ENCODE assay signal across 10 mouse cellular contexts in genomic region chr3:145890346-145891132, GRCm38 (mm10). TPM values are rescaled to one million over a fixed set of nuclear protein-coding genes. Genes with fewer than 3 reads are reported as not detected.
A peak's percentile ranks its signal among the peaks of the same experiment; 100 is the strongest.
DNase-seq lines count a peak whose midpoint lies in the region; ATAC-seq and TF ChIP-seq lines count a peak whose summit lies in the region.
"Had no signal": no experiment of that assay in that cellular context is flagged by ENCODE, and none has a peak within 500 bp of the region (broad histone marks: within the 10 kb centered on the region; RNA-seq: fewer than 3 reads in every experiment).

No protein-coding gene starts in this region.

- H3K4me2 ChIP-seq in forebrain, embryonic 16.5 days (ENCODE audit: low read length), result no peak overlapping the region
- H3K4me2 ChIP-seq in lung, postnatal 0 days (replicated peaks; ENCODE audit: low read depth, low read length), result no peak overlapping the region
- H3K4me2 ChIP-seq: limb, embryonic 12.5 days had no signal

- 0 out of 2 replicates have a peak, but pooled peaks cover 3% of the 10 kb centered on the region for H3K27me3 ChIP-seq in forebrain, embryonic 16.5 days (replicated peaks; ENCODE audit: control insufficient read depth, insufficient read depth, low read length)
- H3K27me3 ChIP-seq in lung, postnatal 0 days (replicated peaks; ENCODE audit: insufficient read depth, low read length), result no peaks in the 10 kb centered on the region
- H3K27me3 ChIP-seq: limb, embryonic 12.5 days had no signal

- H3K9ac ChIP-seq in forebrain, embryonic 16.5 days (replicated peaks; ENCODE audit: low read depth, low read length), result no peak overlapping the region
- no peak overlapping the region for H3K9ac ChIP-seq in lung, postnatal 0 days (replicated peaks; ENCODE audit: low read depth)
- H3K9ac ChIP-seq: limb, embryonic 12.5 days had no signal

- H3K9me3 ChIP-seq in forebrain, embryonic 16.5 days (ENCODE audit: control insufficient read depth, low read length), result no peaks in the 10 kb centered on the region
- no peaks in the 10 kb centered on the region for H3K9me3 ChIP-seq in lung, postnatal 0 days (ENCODE audit: low read length)
- H3K9me3 ChIP-seq: limb, embryonic 12.5 days had no signal

- H3K4me3 ChIP-seq in forebrain, embryonic 16.5 days (replicated peaks; ENCODE audit: low read length), result no peak overlapping the region
- H3K4me3 ChIP-seq in lung, postnatal 0 days (ENCODE audit: low read depth, low read length), result no peak overlapping the region
- H3K4me3 ChIP-seq: limb, embryonic 12.5 days had no signal

- no peak for TF ChIP-seq CTCF in lung, postnatal 0 days (IDR thresholded peaks at IDR 0.05)

- DNase-seq in cerebellum, adult 9-10 months, result peak; percentile 25
- DNase-seq in cerebellum, adult 18-20 months, result no peak
- DNase-seq in layer of hippocampus, postnatal 14 days (ENCODE audit: low spot score in 2 of 2), result peak; percentile 24 to 75
- peak; percentile 36 for DNase-seq in neural tube, embryonic 10.5 days (ENCODE audit: extremely low spot score, low spot score)
- DNase-seq in retina, postnatal 1 day, result no peak
- DNase-seq in heart, adult 9 months (ENCODE audit: low spot score in 2 of 2), result no peak
- no peak for DNase-seq in lung, postnatal 0 days (ENCODE audit: low spot score)
- DNase-seq: heart, postnatal 14 days had no signal

- ATAC-seq in forebrain, embryonic 16.5 days, result peak; percentile 92
- ATAC-seq in lung, postnatal 0 days, result no peak

- WGBS in forebrain, embryonic 16.5 days, result 11% methylated on average over 18 of the region's 18 CpGs
- WGBS in lung, postnatal 0 days, result 78% methylated on average over 18 of the region's 18 CpGs

- H3K36me3 ChIP-seq in forebrain, embryonic 16.5 days (ENCODE audit: control insufficient read depth, insufficient read depth), result no peaks in the 10 kb centered on the region
- no peaks in the 10 kb centered on the region for H3K36me3 ChIP-seq in lung, postnatal 0 days (ENCODE audit: insufficient read depth, low read length)
- H3K36me3 ChIP-seq: limb, embryonic 12.5 days had no signal

- TF ChIP-seq EP300 in lung, postnatal 0 days (IDR thresholded peaks at IDR 0.05), result no peak

- peak overlapping the region; percentile 73 for H3K27ac ChIP-seq in forebrain, embryonic 16.5 days (ENCODE audit: low read length)
- H3K27ac ChIP-seq in lung, postnatal 0 days (ENCODE audit: low read length), result no peak overlapping the region
- H3K27ac ChIP-seq: limb, embryonic 12.5 days had no signal

- peaks cover 29% of the 10 kb centered on the region for H3K4me1 ChIP-seq in forebrain, embryonic 16.5 days (replicated peaks; ENCODE audit: control insufficient read depth, insufficient read depth, low read length)
- peaks cover 6% of the 10 kb centered on the region; the same call in 1 of the 2 replicates for H3K4me1 ChIP-seq in lung, postnatal 0 days (ENCODE audit: insufficient read depth, low read depth, low read length)

RNA-seq across cellular contexts. Expression of gene Bcl10, which starts 32.1 kb away (rescaled TPM):
- polyA plus RNA-seq in forebrain, embryonic 16.5 days (2015; fragmentation: Nextera tagmentation; extraction: Ambion mirVana), result 38.6 and 49.2 TPM in 2 replicates
- 10 to 100 TPM; 14.9 to 15.6 TPM for total RNA-seq in layer of hippocampus, postnatal 14 days (2021)
- polyA plus RNA-seq in lung, postnatal 0 days (2015; fragmentation: Nextera tagmentation; extraction: Ambion mirVana), result 54.3 and 63.5 TPM in 2 replicates

RNA-seq across cellular contexts. Expression of gene 2410004B18Rik, which starts 47.3 kb away (rescaled TPM):
- 75.8 and 81.0 TPM in 2 replicates for polyA plus RNA-seq in forebrain, embryonic 16.5 days (2015; fragmentation: Nextera tagmentation; extraction: Ambion mirVana)
- total RNA-seq in layer of hippocampus, postnatal 14 days (2021), result 10 to 100 TPM; 38.1 to 40.3 TPM
- 40.2 and 47.6 TPM in 2 replicates for polyA plus RNA-seq in lung, postnatal 0 days (2015; fragmentation: Nextera tagmentation; extraction: Ambion mirVana)

Comparison
In these comparisons a context has a peak if more than half of its experiments do, and no peak if none do; other contexts are left out.
1. DNase-seq: peak in cerebellum, adult 9-10 months (single experiment), layer of hippocampus, postnatal 14 days (2 of 2) and neural tube, embryonic 10.5 days (single experiment); none in cerebellum, adult 18-20 months (0 of 2), retina, postnatal 1 day (single experiment), heart, adult 9 months (0 of 2) and lung, postnatal 0 days (single experiment).